Mouse (Mus musculus) retina, postnatal 1 day (tissue): ENCODE results near the gene Cfap97.
"Not testable (repeated sequence)": the region's sequence is repeated elsewhere in the genome, so short reads cannot be mapped to it uniquely, and the experiment has no call there.

Experiments
- DNase-seq: peaks from one replicate; pipeline ENCODE4 v3.0.0-alpha.2; 2012

The Cfap97 gene

DNA sequence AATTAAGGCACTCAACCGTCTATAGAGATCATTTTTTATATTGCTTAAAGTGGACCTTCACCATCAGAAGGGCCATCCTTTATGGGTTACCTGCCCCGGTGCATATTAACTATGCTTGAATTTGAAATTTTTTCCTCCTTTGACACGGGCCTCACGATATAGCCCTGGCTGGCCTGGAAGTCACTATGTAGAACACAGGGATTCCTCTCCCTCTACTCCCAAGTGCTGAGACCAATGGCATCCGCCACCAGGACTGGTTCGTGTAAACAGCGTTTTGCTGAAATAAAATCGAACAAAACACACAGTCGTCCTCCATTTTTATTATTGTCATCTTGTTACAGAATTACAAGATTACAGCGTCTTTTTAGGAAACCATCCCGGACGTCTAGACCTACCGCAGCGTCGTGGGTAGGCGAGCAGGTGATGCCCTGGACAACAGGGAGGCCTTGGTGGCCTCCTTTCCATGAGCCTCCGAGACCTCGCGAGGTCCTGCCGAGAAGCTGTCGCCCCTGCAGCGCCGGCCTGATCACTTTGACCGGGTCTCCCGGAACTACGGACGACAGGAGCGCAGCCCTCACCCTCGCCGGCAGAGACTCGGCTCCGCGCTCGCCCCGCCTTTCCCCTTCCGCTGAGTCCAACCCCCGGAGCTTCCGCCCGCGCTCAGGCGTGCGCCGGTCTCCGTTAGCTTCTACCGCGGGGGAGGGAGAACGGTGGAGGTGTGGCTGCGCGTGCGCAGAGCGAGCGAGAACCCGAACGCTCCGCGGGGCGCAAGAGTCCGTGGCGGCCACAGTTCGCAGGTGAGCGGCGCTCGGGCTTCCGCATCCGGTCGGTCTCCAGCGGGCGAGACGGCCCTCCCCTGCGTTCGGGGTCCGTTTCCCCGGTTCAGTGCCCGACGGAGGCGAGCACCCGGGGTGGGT lies 11.6 kb downstream of the Cfap97 start:
- peak; percentile 97 for DNase-seq

GRCm38 (mm10) chr8:46163870-46164190 lies 12.3 kb downstream of the Cfap97 start:
- DNase-seq = no peak

- DNase-seq = no peak
These were observed 22.1 kb downstream of the Cfap97 start for GRCm38 (mm10) chr8:46173651-46174050.

- DNase-seq = no peak
These were observed 28.6 kb downstream of the Cfap97 start for GRCm38 (mm10) chr8:46180136-46180535.

DNA sequence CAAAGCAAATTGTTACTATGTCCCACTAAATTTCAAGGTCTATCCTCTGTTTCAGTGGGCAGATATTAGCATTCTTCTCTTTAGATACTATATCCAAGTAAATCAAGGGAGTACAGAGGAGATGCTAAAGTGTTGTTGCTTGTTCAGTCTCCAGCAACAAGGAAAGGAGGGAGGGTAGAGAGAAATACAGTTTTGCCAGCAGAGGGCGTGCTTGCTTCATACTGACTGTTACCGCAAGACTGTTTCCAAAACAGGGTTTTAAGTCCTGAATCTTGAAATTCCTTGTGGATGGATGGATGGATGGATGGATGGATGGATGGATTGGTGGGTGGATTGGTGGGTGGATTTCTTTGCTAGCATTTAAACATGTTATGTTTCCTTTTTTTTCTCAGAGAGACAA lies 33.8 kb downstream of the Cfap97 start:
- peak; percentile 72 for DNase-seq

GRCm38 (mm10) chr8:46193100-46193499 lies 41.5 kb downstream of the Cfap97 start:
- no peak for DNase-seq

GRCm38 (mm10) chr8:46196877-46197276 lies 45.3 kb downstream of the Cfap97 start:
- DNase-seq = no peak

- no peak for DNase-seq
These were observed 46.1 kb downstream of the Cfap97 start for GRCm38 (mm10) chr8:46197673-46198072.

DNA sequence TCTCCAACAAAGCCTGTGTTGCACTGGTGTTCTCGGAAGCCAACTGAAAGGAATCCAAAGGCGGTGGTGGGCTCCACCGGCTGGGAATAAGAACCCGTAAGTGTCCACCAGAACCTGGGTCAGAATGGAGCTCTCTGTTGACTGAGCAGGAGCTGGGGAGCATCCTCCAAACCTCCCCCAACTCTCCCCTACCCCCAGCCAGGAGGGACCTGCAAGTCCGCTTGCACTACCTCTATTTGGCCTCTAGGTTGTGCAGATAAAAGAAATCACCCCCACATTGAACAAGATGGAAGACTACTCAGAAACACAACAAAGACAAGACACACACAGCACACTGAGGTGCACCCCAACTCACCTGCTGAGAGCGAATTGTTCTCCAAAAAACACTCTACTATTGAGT lies 50.8 kb downstream of the Cfap97 start:
- peak; percentile 25 for DNase-seq

GRCm38 (mm10) chr8:46204301-46204700 lies 52.7 kb downstream of the Cfap97 start:
- DNase-seq = no peak

GRCm38 (mm10) chr8:46204974-46205640 lies 53.5 kb downstream of the Cfap97 start:
- no peak for DNase-seq

DNA sequence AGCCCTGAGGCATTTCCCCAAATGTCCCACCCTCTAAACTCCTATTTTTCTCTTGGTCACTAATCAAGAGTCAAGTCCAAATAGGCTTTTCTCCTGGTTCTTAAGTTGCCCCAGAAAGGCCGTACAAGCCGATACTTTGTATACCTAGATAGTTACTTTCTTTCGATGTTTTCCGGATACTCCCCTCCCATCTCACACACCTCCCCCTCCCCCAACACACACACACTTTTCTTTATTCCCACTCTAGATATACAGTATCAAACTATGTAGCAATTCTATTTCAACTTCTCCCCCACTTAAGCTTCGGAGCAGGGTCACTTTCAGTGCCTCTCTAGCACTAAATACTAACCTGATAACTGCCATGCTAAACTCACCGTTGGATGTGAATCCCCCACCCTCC lies 54.5 kb downstream of the Cfap97 start:
- DNase-seq = no peak

GRCm38 (mm10) chr8:46208354-46208753 lies 56.8 kb downstream of the Cfap97 start:
- peak; percentile 15 for DNase-seq

DNA sequence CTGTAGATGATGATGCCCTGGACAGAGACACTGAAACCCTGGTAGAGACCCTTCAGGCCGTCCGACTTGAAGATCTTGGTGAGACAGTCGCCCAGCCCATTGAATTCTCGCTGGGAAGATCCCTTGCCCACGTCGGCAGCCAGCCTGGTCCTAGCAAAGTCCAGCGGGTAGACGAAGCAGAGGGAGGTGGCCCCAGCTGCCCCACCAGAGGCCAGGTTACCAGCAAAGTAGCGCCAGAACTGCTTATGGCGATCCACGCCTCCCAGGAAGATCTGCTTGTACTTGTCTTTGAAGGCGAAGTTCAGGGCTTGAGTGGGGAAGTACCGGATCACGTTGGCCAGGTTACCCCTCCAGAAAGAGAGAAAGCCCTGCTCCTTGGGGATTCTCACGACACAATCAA lies 57.5 kb downstream of the Cfap97 start:
- DNase-seq = no peak

DNA sequence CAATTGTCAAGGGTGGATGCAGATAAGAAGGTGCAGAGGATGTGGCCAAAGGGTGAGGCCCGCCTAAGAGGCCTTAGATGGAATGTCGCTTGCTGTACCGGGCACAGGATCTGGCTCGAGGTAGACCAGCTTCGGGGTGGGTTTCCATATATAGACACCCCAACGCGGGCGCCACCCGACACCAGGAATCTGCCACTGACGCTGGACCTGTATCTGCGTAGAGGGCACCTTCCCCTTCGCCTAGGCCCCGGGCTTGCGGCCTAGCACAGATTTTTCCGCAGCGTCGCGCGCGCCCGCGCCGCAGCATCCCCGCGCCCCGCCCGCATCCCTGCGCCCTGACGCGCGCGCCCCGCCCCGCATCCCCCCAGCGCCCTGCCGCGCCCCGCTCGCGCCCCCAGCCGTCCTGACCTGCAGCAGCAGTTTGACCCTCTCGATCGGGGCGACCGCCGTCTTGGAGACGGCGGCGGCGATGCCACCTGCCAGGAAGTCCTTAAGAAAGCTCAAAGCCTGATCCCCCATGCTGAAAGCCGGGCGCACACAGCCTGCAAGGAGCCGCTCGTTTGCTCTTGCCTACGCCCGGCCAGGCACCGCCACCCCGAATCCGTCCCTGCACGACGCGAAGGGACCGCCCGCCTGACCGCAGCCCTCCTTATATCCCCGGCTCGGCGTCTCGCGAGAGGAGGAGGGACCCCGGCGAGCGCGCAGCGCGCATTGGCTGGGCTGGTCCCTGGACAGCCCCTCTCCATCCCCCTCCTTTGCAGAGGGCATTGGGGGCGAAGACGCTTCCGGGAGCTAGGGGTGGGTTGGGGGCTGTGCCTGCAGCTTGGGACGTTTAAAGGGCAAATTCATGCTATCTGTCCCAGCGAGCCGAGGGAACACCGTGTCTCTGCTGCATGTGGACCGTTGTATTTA lies 59.1 kb downstream of the Cfap97 start, which contains the start of gene Slc25a4:
Gene Slc25a4, minus strand, starts transcription at position 881 of the 912 bp plus-strand sequence.
- DNase-seq = peak; percentile 98

- DNase-seq = peak; percentile 22
These were observed 60.1 kb downstream of the Cfap97 start for GRCm38 (mm10) chr8:46211611-46212071.

DNA sequence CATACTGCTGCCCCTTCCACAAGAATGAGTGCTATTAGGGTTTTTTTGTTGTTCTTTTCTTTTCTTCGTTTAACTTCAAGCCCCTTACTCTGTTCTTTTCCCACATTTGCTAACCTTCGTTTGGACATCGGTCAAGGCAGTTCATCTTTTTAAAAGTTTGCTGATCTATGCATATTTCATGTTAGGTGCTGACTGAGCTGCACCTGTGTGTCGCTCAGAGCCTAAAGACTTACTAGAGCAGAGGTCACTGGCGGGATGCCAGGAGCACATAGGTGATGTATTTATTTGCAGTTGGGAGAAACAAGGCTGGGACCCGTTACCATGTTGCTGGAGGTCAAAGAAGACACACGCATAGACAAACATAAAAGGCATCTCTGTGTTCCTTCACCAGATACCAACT lies 60.6 kb downstream of the Cfap97 start:
- no peak for DNase-seq

- no peak for DNase-seq
These were observed 62.5 kb downstream of the Cfap97 start for GRCm38 (mm10) chr8:46213971-46214480.

- peak; percentile 93 for DNase-seq
These were observed 65.3 kb downstream of the Cfap97 start for GRCm38 (mm10) chr8:46216838-46217237.

DNA sequence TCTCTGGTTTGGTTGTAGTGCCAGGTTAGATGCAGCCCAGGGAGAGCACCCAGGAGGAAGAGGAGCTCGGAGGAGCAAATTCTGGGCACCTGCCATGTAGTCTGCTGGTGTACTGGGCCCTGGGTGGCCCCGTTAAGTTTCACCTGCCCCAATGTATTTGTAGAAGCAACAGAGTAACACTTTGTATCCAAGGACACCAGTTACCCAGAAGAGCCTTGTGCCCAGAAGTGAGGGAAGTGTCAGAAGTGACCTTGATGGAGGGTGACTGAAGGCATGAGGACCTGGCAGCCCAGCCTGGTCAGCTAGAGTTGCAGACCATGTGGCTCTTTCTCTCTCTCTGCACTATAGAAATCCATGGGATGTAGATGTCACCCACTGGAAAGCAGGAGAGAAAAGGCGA lies 69.0 kb downstream of the Cfap97 start:
- DNase-seq = no peak

GRCm38 (mm10) chr8:46225501-46225900 lies 73.9 kb downstream of the Cfap97 start:
- DNase-seq = no peak

DNA sequence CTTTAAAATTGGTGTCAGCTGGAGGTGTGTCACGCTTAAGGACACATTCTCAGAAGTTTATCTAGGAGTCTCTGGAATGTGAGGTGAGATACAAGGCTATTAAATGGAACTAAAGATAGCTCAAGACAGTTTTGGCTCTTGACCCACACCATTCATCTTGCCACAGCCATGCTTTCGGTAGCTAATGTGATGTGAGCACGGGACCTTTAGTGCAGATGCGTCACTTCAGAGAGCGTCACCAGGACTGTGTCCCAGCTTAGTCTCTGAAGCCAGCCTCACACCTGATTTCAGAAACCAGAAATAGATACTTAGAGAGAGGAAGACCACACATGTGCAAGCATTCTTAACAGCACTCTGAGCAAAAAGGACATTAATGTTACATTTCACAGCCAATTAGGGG lies 75.1 kb downstream of the Cfap97 start:
- DNase-seq = no peak

DNA sequence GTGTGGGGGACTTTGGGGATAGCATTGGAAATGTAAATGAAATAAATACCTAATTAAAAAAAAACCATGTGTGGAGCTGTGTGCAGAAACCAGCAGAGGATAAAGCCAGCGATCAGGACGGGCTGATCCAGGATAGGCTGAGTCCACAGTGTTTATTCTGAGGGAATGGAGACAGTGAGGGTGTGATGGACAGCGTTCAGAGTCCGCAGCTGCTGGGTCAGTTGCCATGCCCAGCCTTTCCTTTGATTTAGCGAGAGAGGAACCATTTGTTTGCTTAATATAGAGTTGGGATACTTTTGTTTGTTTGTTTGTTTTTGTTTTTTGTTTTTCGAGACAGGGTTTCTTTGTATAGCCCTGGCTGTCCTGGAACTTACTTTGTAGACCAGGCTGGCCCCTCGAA lies 80.4 kb downstream of the Cfap97 start:
- not testable (repeated sequence) for DNase-seq
